Mouse (Mus musculus): ENCODE results near the gene Hdc. TPM values are rescaled to one million over a fixed set of nuclear protein-coding genes. Genes with fewer than 3 reads are reported as not detected.

Hdc gene
- polyA plus RNA-seq, 1 experiment from 2014 or later: 7.4 TPM

- ATAC-seq (ENCODE audit: low read depth) (no peak), DNase-seq (no peak)
- Histone ChIP-seq H3K36me3 (0 out of 2 replicates have a peak, but pooled peaks cover 5% of the 10 kb centered on the region), H3K9ac (no peak overlapping the region), H3K4me3 (replicated peaks) (no peak overlapping the region), H3K4me1 (replicated peaks) (no peaks in the 10 kb centered on the region), H3K27me3 (no peaks in the 10 kb centered on the region), H3K4me2 (no peak overlapping the region), H3K9me3 (replicated peaks) (no peaks in the 10 kb centered on the region), H3K27ac (no peak overlapping the region)
- WGBS (ENCODE audit: insufficient replicate concordance): 65% methylated on average over 5 of the region's 5 CpGs
Measured at GRCm38 (mm10) chr2:126577362-126577761, 41.7 kb downstream of the Hdc start.

DNA sequence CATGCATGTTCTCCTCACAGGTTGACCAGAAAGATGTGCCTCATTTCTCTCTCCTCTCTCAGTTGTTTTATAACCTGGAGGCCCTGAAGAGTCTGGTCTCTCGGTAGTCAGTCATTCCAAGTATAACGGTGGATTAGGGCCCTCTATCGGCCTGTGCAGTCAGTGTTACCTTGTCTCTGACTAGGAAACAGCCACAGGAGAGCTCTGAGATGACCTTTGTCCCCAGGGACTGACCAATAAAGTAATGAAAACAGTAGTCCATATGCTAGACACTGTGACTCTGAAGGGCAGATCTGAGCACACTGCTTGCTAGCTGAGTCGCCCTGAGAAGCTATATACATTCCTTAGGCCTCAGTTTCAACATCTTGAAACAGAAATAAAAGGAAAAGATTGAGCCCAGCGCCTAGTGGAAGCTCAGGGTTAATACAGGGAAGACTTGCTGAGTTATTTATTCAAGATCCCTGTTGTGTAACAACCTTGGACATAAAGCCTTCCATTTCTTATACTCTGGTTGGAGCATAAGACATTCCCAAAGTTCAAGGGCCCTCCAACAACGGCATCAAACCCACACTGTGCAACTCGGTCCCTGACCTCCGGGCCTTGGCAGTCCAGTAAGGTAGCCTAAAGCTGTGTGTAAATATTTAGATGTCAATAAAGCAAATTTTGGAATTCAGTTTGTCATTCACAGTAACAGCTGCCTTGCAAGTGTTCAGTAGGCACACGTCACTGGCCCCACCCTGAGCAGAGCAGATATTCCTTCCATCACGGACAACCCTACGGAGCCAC lies 43.5 kb downstream of the Hdc start:
- ATAC-seq (ENCODE audit: low read depth): peak; percentile 69

GRCm38 (mm10) chr2:126572747-126573146 lies 46.4 kb downstream of the Hdc start:
- no peaks in the 10 kb centered on the region for H3K27me3 ChIP-seq
- no peak for DNase-seq
- WGBS (ENCODE audit: insufficient replicate concordance): 67% methylated on average over 4 of the region's 4 CpGs

More for the DNA sequence above, 43.5 kb downstream of the Hdc start:
- Histone ChIP-seq H3K4me3 (replicated peaks) (no peak overlapping the region), H3K27me3 (no peaks in the 10 kb centered on the region), H3K4me1 (replicated peaks) (no peaks in the 10 kb centered on the region), H3K27ac (no peak overlapping the region; the same call in 1 of the 2 replicates), H3K36me3 (peaks cover 13% of the 10 kb centered on the region), H3K4me2 (no peak overlapping the region), H3K9ac (no peak overlapping the region), H3K9me3 (replicated peaks) (no peaks in the 10 kb centered on the region)
- no peak for DNase-seq
- WGBS (ENCODE audit: insufficient replicate concordance): 61% methylated on average over 11 of the region's 11 CpGs

GRCm38 (mm10) chr2:126572163-126572562 lies 46.9 kb downstream of the Hdc start:
- no peak overlapping the region for H3K9ac ChIP-seq
- peaks cover 30% of the 10 kb centered on the region for H3K36me3 ChIP-seq
- H3K27ac ChIP-seq: no peak overlapping the region
- H3K27me3 ChIP-seq: no peaks in the 10 kb centered on the region
- 57% methylated on average over 1 of the region's 1 CpGs for WGBS (ENCODE audit: insufficient replicate concordance)
- H3K4me1 ChIP-seq (replicated peaks): no peaks in the 10 kb centered on the region
- no peak for ATAC-seq (ENCODE audit: low read depth)
- no peak overlapping the region for H3K4me2 ChIP-seq
- no peak overlapping the region for H3K4me3 ChIP-seq (replicated peaks)
- no peaks in the 10 kb centered on the region for H3K9me3 ChIP-seq (replicated peaks)
- no peak for DNase-seq

More at GRCm38 (mm10) chr2:126572747-126573146, 46.4 kb downstream of the Hdc start:
- H3K4me2 ChIP-seq: no peak overlapping the region
- no peak overlapping the region for H3K27ac ChIP-seq
- no peaks in the 10 kb centered on the region for H3K9me3 ChIP-seq (replicated peaks)
- no peak for ATAC-seq (ENCODE audit: low read depth)
- H3K4me1 ChIP-seq (replicated peaks): no peaks in the 10 kb centered on the region
- peaks cover 29% of the 10 kb centered on the region for H3K36me3 ChIP-seq
- H3K9ac ChIP-seq: no peak overlapping the region
- H3K4me3 ChIP-seq (replicated peaks): no peak overlapping the region

- Histone ChIP-seq H3K27me3 (no peaks in the 10 kb centered on the region), H3K9me3 (replicated peaks) (no peaks in the 10 kb centered on the region), H3K9ac (no peak overlapping the region), H3K4me1 (replicated peaks) (no peaks in the 10 kb centered on the region), H3K4me3 (replicated peaks) (no peak overlapping the region), H3K36me3 (0 out of 2 replicates have a peak, but pooled peaks cover 7% of the 10 kb centered on the region), H3K27ac (no peak overlapping the region), H3K4me2 (no peak overlapping the region)
- no peak for DNase-seq
- ATAC-seq (ENCODE audit: low read depth): no peak
- 66% methylated on average over 17 of the region's 17 CpGs for WGBS (ENCODE audit: insufficient replicate concordance)
Measured at GRCm38 (mm10) chr2:126563411-126564105, 55.5 kb downstream of the Hdc start.

DNA sequence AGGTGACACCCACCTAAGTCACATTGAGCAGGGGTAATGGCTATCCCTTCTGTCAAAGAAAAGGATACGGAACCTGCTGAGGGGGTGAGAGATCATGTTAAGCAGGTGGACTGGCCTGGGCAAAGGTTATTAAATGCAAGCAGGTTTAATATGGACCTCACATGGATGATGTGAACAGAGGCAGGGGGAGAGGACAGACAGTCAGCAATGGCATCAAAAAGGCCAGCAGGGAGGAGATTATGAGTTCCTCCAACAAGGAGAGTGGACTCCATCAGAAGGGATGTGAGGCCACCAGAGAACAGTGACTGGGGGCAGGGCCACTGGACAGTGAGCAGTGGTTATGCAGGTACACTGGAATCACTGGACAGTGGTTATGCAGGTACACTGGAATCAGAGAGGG lies 59.0 kb downstream of the Hdc start:
- DNase-seq (no peak), ATAC-seq (ENCODE audit: low read depth) (no peak)
- H3K27ac ChIP-seq: no peak overlapping the region
- H3K36me3 ChIP-seq: no peaks in the 10 kb centered on the region
- 57% methylated on average over 1 of the region's 1 CpGs for WGBS (ENCODE audit: insufficient replicate concordance)
- no peak overlapping the region for H3K4me2 ChIP-seq
- peaks cover 10% of the 10 kb centered on the region for H3K27me3 ChIP-seq
- H3K4me3 ChIP-seq (replicated peaks): no peak overlapping the region
- H3K9me3 ChIP-seq (replicated peaks): no peaks in the 10 kb centered on the region
- no peaks in the 10 kb centered on the region for H3K4me1 ChIP-seq (replicated peaks)
- H3K9ac ChIP-seq: no peak overlapping the region

- Histone ChIP-seq H3K36me3 (no peaks in the 10 kb centered on the region), H3K27me3 (peaks cover 54% of the 10 kb centered on the region), H3K9me3 (replicated peaks) (no peaks in the 10 kb centered on the region), H3K9ac (peak overlapping the region; percentile 8; the same call in 1 of the 2 replicates), H3K4me3 (replicated peaks) (0 out of 2 replicates have a peak overlapping the region, but pooled peaks have one; percentile 61), H3K4me2 (peak overlapping the region; percentile 67), H3K4me1 (replicated peaks) (peaks cover 19% of the 10 kb centered on the region), H3K27ac (peak overlapping the region; percentile 77)
- peak; percentile 26; the same call in 1 of the 2 replicates for ATAC-seq (ENCODE audit: low read depth)
- WGBS (ENCODE audit: insufficient replicate concordance): 66% methylated on average over 5 of the region's 5 CpGs
- no peak for DNase-seq
Measured at GRCm38 (mm10) chr2:126555533-126555932, 63.6 kb downstream of the Hdc start.

DNA sequence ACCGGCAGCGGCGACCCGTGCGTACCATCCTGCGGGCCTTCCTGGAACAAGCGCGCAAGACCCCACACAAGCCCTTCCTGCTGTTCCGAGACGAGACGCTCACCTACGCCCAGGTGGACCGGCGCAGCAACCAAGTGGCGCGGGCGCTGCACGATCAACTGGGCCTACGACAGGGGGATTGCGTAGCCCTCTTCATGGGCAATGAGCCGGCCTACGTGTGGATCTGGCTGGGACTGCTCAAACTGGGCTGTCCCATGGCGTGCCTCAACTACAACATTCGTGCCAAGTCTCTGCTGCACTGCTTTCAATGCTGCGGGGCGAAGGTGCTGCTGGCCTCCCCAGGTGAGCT lies 65.8 kb downstream of the Hdc start:
- ATAC-seq (ENCODE audit: low read depth) (no peak), DNase-seq (no peak)
- Histone ChIP-seq H3K4me1 (replicated peaks) (peaks cover 19% of the 10 kb centered on the region), H3K36me3 (no peaks in the 10 kb centered on the region), H3K27ac (peak overlapping the region; percentile 58), H3K9me3 (replicated peaks) (no peaks in the 10 kb centered on the region), H3K4me3 (replicated peaks) (peak overlapping the region; percentile 61), H3K27me3 (peaks cover 54% of the 10 kb centered on the region), H3K9ac (peak overlapping the region; percentile 66), H3K4me2 (peak overlapping the region; percentile 67)
- WGBS (ENCODE audit: insufficient replicate concordance): 5% methylated on average over 26 of the region's 26 CpGs

- H3K4me1 ChIP-seq (replicated peaks): peaks cover 19% of the 10 kb centered on the region
- peaks cover 54% of the 10 kb centered on the region for H3K27me3 ChIP-seq
- peak; percentile 68 for ATAC-seq (ENCODE audit: low read depth)
- H3K9me3 ChIP-seq (replicated peaks): no peaks in the 10 kb centered on the region
- peak within 1 kb of the TSS; percentile 66 for H3K9ac ChIP-seq
- H3K27ac ChIP-seq: peak within 1 kb of the TSS; percentile 58
- H3K4me3 ChIP-seq (replicated peaks): peak within 1 kb of the TSS; percentile 61
- 2% methylated on average over 61 of the region's 61 CpGs for WGBS (ENCODE audit: insufficient replicate concordance)
- H3K36me3 ChIP-seq: no peaks in the 10 kb centered on the region
- no peak for DNase-seq
- H3K4me2 ChIP-seq: peak within 1 kb of the TSS; percentile 67
Measured at GRCm38 (mm10) chr2:126552357-126553290, 66.5 kb downstream of the Hdc start, which contains the start of gene Slc27a2. TSS of gene Slc27a2 (plus strand) at chr2:126552407.

DNA sequence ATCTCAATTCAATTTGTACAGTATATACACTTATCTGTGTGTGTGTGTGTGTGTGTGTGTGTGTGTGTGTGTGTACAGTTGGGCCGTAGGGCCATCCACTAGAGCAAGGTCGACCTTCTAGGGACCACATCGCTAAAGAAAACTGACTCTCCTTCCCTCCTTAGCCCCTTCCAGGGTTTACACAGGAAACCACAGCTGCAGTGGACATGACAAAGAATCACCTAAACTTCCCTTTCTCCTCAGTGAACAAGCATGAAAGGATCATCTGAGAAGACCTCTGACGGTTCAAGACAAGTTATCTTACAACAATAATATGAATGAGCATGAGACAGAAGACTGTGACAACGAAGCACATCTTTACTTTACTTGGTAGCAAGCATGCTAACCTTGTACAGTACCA lies 67.2 kb downstream of the Hdc start:
- 4% methylated on average over 5 of the region's 5 CpGs for WGBS (ENCODE audit: insufficient replicate concordance)
- H3K27me3 ChIP-seq: peaks cover 54% of the 10 kb centered on the region

More for the DNA sequence above, 67.2 kb downstream of the Hdc start:
- H3K9ac ChIP-seq: no peak overlapping the region
- H3K4me1 ChIP-seq (replicated peaks): peaks cover 19% of the 10 kb centered on the region
- no peak for DNase-seq
- no peak overlapping the region for H3K4me3 ChIP-seq (replicated peaks)
- H3K4me2 ChIP-seq: no peak overlapping the region
- ATAC-seq (ENCODE audit: low read depth): no peak
- peak overlapping the region; percentile 23; the same call in 1 of the 2 replicates for H3K27ac ChIP-seq
- H3K36me3 ChIP-seq: no peaks in the 10 kb centered on the region
- no peaks in the 10 kb centered on the region for H3K9me3 ChIP-seq (replicated peaks)

Data from liver, embryonic 13.5 days (tissue).